Mouse (Mus musculus) spleen, adult 2 months (tissue): ENCODE data around the gene Pecam1.

ENCODE experiments used
- CTCF ChIP-seq: fragments of 200-500 bp; IDR thresholded peaks from 2 replicates; pipeline ENCODE4 v1.5.1; 2011; ENCODE audit warnings: mild to moderate bottlenecking, inconsistent platforms; ENCODE audit not compliant: insufficient read depth, insufficient read length, insufficient replicate concordance; ENCODE audit errors: extremely low read depth
- POLR2A ChIP-seq: fragments of 200-500 bp; IDR thresholded peaks from 2 replicates; pipeline ENCODE4 v1.6.1; 2011; ENCODE audit warnings: low read depth, low read length, inconsistent platforms

GRCm38 (mm10) chr11:106662634-106663407 lies 87.6 kb downstream of the Pecam1 start:
- TF ChIP-seq CTCF (no peak), POLR2A (no peak)
